Mouse (Mus musculus) forebrain, embryonic 15.5 days (tissue): ENCODE measurements around the gene Arhgef16. TPM values are rescaled to one million over a fixed set of nuclear protein-coding genes. Genes with fewer than 3 reads are reported as not detected.

Experiments
- ATAC-seq: fragments of 200-750 bp; cut with Nextera tagmentation; replicated peaks from 2 replicates; pipeline ENCODE4 v1.8.0; 2017; ENCODE audit warnings: mild to moderate bottlenecking, moderate TSS enrichment, moderate library complexity
- H3K27ac ChIP-seq: fragments of 300-500 bp; sonication (generic); replicated peaks from 2 replicates; pipeline ENCODE4 v1.5.1; 2015; ENCODE audit warnings: mild to moderate bottlenecking, inconsistent platforms
- H3K27me3 ChIP-seq: fragments of 300-500 bp; sonication (generic); 2 replicates; pipeline ENCODE4 v1.6.1; 2015; ENCODE audit warnings: inconsistent platforms
- H3K36me3 ChIP-seq: fragments of 300-500 bp; sonication (generic); 2 replicates; pipeline ENCODE4 v1.6.1; 2015; ENCODE audit warnings: mild to moderate bottlenecking, inconsistent platforms
- H3K4me1 ChIP-seq: fragments of 300-500 bp; sonication (generic); 2 replicates; pipeline ENCODE4 v1.6.1; 2015; ENCODE audit warnings: inconsistent platforms
- H3K4me2 ChIP-seq: fragments of 300-500 bp; sonication (generic); replicated peaks from 2 replicates; pipeline ENCODE4 v1.6.1; 2015; ENCODE audit warnings: mild to moderate bottlenecking, inconsistent platforms
- H3K4me3 ChIP-seq: fragments of 300-500 bp; sonication (generic); 2 replicates; pipeline ENCODE4 v1.5.1; 2015; ENCODE audit warnings: mild to moderate bottlenecking, inconsistent platforms
- H3K9ac ChIP-seq: fragments of 300-500 bp; sonication (generic); replicated peaks from 2 replicates; pipeline ENCODE4 v1.6.1; 2015; ENCODE audit warnings: mild to moderate bottlenecking, inconsistent platforms
- H3K9me3 ChIP-seq: fragments of 300-500 bp; sonication (generic); 2 replicates; pipeline ENCODE4 v1.6.1; 2016; ENCODE audit warnings: inconsistent platforms
- WGBS: fragments of 180-500 bp; shearing (Covaris S2); methylation state at CpG from one replicate; pipeline ENCODE4 v1.1.7; 2015; ENCODE audit warnings: mixed read lengths; 5-methylcytosine and 5-hydroxymethylcytosine counted together
- polyA plus RNA-seq: library from polyadenylated mRNA; unstranded; fragments of >200 nt; fragmentation: Nextera tagmentation; extraction: Ambion mirVana; gene quantifications from 2 replicates; pipeline ENCODE4 v1.2.1, GENCODE M21; 2015

Arhgef16 gene
- polyA plus RNA-seq, 1 experiment from 2014 or later = 0.60 TPM

DNA sequence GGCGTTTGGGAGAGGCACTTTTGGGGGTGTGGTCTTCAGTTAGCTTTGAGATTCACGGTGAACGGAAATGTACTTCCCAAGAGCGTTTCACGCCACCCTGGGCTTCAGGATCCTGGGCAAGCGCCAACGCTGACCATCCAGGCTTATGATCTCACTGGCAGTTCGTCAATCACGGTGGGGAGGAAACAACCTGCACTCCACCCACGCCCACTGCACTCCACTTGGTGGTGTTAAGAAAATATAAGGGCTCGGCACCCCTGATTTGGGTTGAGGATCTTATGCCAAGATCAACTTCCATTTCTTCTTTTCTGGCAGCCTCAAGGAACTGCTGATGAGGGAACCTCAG lies 12.1 kb upstream of the Arhgef16 start:
- ATAC-seq = peak; percentile 5; the same call in 1 of the 2 replicates
- Histone ChIP-seq H3K9me3 (no peaks in the 10 kb centered on the region), H3K9ac (no peak overlapping the region), H3K27me3 (no peaks in the 10 kb centered on the region), H3K27ac (peak overlapping the region; percentile 58), H3K4me3 (no peak overlapping the region), H3K4me1 (peaks cover 8% of the 10 kb centered on the region; the same call in 1 of the 2 replicates), H3K36me3 (no peaks in the 10 kb centered on the region), H3K4me2 (no peak overlapping the region)
- 53% methylated on average over 11 of the region's 11 CpGs for WGBS

DNA sequence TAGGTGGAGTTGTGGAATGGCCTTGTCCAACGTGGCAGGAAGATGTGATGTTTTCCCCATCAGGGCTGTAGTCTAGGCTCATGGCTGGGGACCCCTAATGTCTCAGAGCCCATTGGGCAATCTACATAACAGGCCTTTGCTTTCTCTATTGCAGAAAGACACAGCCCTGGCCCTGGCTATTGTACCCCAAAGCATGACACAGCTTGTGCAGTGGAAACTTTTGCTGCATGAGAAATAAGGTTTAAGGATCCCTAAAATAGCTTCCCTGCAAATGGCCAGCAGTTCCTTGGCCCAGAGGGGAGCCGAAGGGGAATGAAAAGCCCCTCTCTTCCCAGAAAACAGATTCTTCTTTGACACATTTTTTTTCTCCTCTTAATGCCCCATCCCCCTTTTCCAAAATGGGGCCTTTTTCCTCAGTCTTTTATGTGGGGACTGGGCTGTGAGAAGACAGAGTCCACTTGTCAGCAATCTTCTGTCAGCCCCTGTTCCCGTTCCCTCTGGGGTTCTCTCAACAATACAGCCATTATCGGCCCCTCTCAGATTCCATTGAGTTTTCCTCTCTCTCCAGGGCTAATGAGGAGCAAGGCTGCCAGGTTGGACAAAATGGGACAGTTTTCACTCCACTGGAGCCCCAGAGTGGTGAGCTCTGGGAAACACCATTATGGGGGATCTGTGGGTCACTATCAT lies 11.6 kb upstream of the Arhgef16 start:
- Histone ChIP-seq H3K36me3 (no peaks in the 10 kb centered on the region), H3K4me3 (no peak overlapping the region), H3K4me1 (peaks cover 8% of the 10 kb centered on the region; the same call in 1 of the 2 replicates), H3K9me3 (no peaks in the 10 kb centered on the region), H3K27ac (peak overlapping the region; percentile 58), H3K4me2 (no peak overlapping the region), H3K9ac (no peak overlapping the region), H3K27me3 (no peaks in the 10 kb centered on the region)
- 12% methylated on average over 4 of the region's 4 CpGs for WGBS
- peak; percentile 81 for ATAC-seq

DNA sequence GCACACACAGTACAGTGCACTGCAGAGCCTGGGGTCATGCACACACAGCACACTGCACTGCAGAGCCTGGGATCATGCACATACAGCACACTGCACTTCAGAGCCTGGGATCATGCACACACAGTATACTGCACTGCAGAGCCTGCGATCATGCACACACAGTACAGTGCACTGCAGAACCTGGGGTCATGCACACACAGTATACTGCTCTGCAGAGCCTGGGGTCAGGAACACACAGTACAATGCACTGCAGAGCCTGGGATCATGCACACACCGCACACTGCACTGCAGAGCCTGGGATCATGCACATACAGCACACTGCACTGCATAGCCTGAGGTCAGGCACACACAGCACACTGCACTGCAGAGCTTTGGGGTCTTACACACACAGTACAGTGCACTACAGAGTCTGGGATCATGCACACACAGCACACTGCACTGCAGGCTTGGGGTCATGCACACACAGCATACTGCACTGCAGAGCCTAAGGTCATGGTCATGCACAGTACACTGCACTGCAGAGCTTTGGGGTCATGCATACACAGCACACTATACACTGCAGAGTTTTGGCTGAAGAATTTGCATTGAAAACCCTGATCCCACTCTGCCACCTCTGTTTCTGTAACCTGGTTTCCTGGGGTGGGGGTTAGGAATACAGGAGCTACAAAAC lies 10.8 kb upstream of the Arhgef16 start:
- peak overlapping the region; percentile 58 for H3K27ac ChIP-seq
- no peaks in the 10 kb centered on the region for H3K9me3 ChIP-seq
- no peaks in the 10 kb centered on the region for H3K36me3 ChIP-seq
- no peak overlapping the region for H3K4me3 ChIP-seq
- H3K4me2 ChIP-seq = no peak overlapping the region
- H3K27me3 ChIP-seq = no peaks in the 10 kb centered on the region
- peak; percentile 47; the same call in 1 of the 2 replicates for ATAC-seq
- peaks cover 8% of the 10 kb centered on the region; the same call in 1 of the 2 replicates for H3K4me1 ChIP-seq
- WGBS = 97% methylated on average over 2 of the region's 2 CpGs
- no peak overlapping the region for H3K9ac ChIP-seq

DNA sequence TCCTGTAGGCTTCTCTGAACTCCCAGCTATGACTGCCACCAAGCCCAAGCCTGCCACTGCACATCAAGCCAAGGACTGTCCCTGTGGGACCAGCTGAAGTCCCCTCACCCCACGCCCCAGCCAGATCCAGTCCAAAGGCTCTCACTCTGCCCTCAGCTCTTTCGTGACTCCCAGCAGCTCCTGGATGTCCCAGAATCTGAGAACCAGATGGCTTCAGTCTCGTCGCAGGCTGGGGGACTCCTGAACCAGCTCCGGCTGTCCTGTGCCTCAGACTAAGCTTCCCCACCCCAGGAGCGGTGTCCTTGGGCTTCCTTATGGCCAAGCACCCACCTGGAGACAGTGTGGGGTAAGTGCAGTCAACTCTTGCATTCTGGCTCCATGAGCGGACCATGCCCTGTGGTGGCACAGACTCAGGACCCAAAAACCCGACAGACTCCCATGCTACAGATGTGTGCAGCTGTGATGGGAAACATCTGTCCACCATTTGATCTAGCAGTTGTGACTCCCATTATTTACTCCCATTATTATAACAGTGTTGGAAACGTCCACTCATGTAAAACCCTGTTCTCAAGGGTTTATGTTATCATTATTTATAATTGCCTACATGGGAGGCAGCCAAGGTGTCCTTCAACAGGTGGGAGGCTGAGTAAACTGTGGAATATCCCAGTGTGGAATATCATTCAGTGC lies 9.2 kb upstream of the Arhgef16 start:
- Histone ChIP-seq H3K4me1 (peaks cover 8% of the 10 kb centered on the region; the same call in 1 of the 2 replicates), H3K9me3 (no peaks in the 10 kb centered on the region), H3K36me3 (no peaks in the 10 kb centered on the region), H3K9ac (no peak overlapping the region), H3K27ac (no peak overlapping the region), H3K4me3 (no peak overlapping the region), H3K4me2 (no peak overlapping the region), H3K27me3 (no peaks in the 10 kb centered on the region)
- ATAC-seq = no peak
- WGBS = 90% methylated on average over 9 of the region's 9 CpGs

DNA sequence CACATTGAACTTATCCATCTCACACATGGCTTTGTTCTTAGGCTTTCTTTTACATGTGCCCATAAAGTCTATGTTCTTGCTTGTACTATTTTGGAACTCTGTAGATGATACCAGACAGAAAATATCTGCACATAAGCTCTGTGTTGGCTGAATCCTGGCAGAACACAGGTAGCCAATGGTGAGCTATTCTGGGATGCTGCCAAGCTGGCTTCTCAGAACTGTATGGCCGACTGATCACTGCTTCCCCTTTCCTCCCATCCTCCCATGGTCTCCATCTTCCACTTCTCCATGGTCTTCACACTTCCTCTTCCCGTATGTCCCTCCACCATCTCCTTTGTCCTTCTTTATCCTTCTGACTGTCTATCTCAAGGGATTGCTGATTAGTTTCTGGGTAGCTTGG lies 7.7 kb upstream of the Arhgef16 start:
- 87% methylated on average over 2 of the region's 2 CpGs for WGBS
- Histone ChIP-seq H3K4me1 (peaks cover 8% of the 10 kb centered on the region; the same call in 1 of the 2 replicates), H3K36me3 (no peaks in the 10 kb centered on the region), H3K4me3 (no peak overlapping the region), H3K4me2 (no peak overlapping the region), H3K9me3 (no peaks in the 10 kb centered on the region), H3K27ac (no peak overlapping the region), H3K9ac (no peak overlapping the region), H3K27me3 (no peaks in the 10 kb centered on the region)
- no peak for ATAC-seq

DNA sequence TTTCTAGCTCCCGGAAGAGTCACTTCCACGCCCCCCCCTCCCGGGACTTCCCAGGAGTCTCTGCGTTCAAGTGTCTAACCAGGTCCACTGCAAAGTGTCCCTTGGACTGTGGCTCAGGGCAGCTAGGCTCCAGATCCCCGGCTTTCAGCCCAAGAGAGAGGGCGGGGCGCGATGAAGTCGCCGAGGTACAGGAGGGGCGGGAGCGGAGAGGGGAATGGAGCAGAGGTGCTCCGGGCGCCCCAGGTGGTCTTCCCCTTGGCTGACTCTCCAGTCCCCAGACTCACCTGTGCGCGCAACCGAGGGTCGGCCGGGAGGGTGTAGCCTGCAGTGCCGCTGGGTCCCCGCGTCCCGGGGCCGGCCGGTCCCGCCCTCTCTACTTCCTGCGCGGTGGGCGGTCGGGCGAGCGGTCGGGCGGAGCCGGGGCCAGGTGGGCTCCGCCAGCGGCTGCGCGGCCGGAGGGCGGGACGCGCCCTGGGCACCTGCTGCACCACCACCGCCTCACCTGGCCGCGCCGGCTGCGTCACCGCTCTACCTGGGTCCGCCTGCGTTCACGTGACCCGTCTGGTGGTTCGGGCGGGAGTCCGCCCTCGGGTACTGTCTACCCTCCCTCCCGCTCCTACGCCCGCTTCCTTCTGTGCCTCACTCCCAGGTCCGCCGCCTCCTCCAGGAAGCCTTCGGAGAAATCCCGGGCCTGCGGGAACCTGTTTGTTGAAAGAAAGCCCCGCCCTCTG lies 1.8 kb downstream of the Arhgef16 start:
- peaks cover 10% of the 10 kb centered on the region for H3K4me1 ChIP-seq
- WGBS = under 1% methylated on average over 61 of the region's 66 CpGs
- no peaks in the 10 kb centered on the region for H3K36me3 ChIP-seq
- H3K9me3 ChIP-seq = no peaks in the 10 kb centered on the region
- no peak overlapping the region for H3K27ac ChIP-seq
- ATAC-seq = no peak
- 0 out of 2 replicates have a peak overlapping the region, but pooled peaks have one; percentile 30 for H3K9ac ChIP-seq
- H3K4me2 ChIP-seq = peak overlapping the region; percentile 75
- H3K27me3 ChIP-seq = peaks cover 32% of the 10 kb centered on the region
- H3K4me3 ChIP-seq = peak overlapping the region; percentile 44

DNA sequence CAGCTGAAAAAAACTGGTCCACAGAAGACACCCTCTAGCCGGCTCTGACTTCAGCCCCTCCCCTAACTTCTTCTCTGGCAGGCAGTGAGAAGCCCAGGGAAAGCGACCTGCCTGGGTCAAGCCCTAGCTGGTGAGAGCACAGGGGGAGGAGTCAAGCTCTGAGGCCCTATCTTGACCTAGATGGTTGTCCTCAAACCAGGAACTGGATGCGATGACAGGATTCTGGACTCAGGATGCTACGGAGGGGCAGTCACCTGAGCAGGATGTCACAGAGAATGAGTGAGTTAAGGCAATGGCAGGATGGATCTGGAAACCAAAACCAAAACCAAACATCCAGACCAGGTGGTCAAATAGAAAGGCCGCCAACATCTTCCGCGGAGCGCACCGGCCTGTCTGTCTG lies 3.7 kb downstream of the Arhgef16 start:
- no peak for ATAC-seq
- H3K9me3 ChIP-seq = no peaks in the 10 kb centered on the region

DNA sequence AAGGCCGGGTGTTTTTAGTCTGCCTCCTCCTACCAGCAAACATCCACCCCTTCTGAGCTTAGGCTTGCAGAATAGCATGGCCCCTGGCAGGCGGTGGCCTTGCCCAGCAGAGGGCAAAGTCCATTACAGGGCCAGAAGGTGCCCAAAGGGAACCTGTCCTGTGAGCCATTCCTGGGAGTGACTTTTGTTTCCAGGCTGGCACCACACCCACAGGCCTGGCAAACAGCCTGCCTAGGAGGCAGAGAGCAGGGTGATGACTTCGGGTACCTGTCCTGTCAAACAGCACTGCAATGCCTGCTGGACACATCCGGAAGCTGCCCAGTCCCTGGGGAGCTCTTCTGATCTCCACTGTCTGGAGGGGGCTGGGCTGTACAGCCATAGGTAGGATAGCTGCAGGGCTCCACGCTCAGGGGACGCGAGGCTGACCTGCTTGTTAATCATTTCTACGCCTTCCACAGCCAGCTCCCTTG lies 7.2 kb downstream of the Arhgef16 start:
- Histone ChIP-seq H3K9ac (no peak overlapping the region), H3K9me3 (no peaks in the 10 kb centered on the region), H3K4me3 (no peak overlapping the region), H3K36me3 (no peaks in the 10 kb centered on the region), H3K27me3 (peaks cover 10% of the 10 kb centered on the region), H3K27ac (no peak overlapping the region), H3K4me2 (no peak overlapping the region), H3K4me1 (no peaks in the 10 kb centered on the region)
- WGBS = 71% methylated on average over 8 of the region's 8 CpGs
- no peak for ATAC-seq

More for the DNA sequence above, 3.7 kb downstream of the Arhgef16 start:
- Histone ChIP-seq H3K36me3 (no peaks in the 10 kb centered on the region), H3K4me2 (no peak overlapping the region), H3K4me1 (peaks cover 10% of the 10 kb centered on the region), H3K9ac (no peak overlapping the region), H3K4me3 (no peak overlapping the region), H3K27me3 (peaks cover 32% of the 10 kb centered on the region), H3K27ac (no peak overlapping the region)
- 34% methylated on average over 9 of the region's 9 CpGs for WGBS

DNA sequence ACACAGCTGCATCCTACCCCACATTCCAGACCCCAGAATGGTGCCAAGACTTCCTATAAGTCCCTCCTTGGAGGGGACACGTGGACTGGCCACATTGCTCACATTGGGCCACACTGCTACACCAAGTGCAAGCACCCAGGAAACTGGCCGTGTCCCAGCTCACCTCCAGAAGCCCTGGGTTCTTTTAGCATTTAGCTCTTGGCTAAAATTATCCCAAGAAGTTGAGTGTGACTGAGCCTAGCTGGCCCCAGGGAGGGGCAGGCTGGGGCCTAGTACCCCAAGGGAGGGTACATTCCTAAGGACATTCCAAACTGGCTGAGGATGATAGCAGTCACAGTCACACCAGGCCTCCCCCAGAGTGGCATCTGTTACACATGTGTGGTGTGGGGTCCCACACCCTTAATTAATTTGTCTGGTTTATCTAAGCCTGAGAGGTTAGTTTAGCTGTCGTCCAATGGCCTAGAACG lies 7.7 kb downstream of the Arhgef16 start:
- H3K9me3 ChIP-seq = no peaks in the 10 kb centered on the region
- H3K36me3 ChIP-seq = no peaks in the 10 kb centered on the region
- no peak overlapping the region for H3K4me3 ChIP-seq
- H3K27ac ChIP-seq = no peak overlapping the region
- no peak overlapping the region for H3K9ac ChIP-seq
- no peaks in the 10 kb centered on the region for H3K4me1 ChIP-seq
- peaks cover 5% of the 10 kb centered on the region; the same call in 1 of the 2 replicates for H3K27me3 ChIP-seq
- H3K4me2 ChIP-seq = no peak overlapping the region
- ATAC-seq = no peak
- WGBS = 72% methylated on average over 4 of the region's 4 CpGs

DNA sequence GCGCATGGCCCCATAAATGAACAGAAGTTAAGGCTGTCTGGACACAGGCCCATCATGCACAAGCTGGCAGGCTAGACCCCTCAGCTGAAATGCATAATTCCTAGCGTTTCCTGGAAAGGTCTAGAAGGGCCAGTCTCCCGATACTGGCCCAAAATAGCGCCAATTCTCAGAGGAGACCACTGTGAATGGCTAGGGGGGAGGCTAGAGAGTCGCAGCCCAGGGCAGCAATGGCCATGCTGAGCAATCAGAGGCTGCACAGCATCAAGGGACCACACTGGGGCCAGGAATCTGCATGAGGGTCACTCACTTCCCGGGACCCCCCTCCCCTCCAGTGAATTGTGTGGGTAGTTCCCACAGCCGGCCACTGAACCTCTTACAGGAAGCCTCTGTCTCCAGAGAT lies 17.8 kb downstream of the Arhgef16 start:
- ATAC-seq = no peak

DNA sequence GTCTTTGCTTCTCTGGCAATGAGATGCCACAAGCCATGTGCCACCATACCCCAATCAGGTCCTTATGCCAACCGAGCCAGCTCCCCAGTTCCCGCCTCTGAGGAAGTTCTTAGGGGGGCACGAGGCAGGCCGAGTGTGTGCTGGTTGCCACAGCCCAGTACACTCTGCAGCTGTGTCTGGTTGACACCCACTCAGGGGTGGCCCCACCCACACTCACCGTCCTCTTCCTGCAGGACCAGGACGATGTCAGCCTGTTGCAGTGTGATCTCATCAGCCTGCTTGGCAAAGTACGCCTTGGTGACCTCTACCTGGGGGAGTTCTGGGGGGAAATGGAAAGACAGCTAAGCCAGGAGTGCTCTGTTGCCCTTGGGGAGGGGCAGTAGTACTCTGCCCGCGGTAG lies 22.0 kb downstream of the Arhgef16 start:
- Histone ChIP-seq H3K4me1 (no peaks in the 10 kb centered on the region), H3K9me3 (no peaks in the 10 kb centered on the region), H3K4me3 (no peak overlapping the region), H3K36me3 (no peaks in the 10 kb centered on the region), H3K4me2 (no peak overlapping the region), H3K27me3 (no peaks in the 10 kb centered on the region), H3K9ac (no peak overlapping the region), H3K27ac (no peak overlapping the region)
- 88% methylated on average over 9 of the region's 9 CpGs for WGBS
- no peak for ATAC-seq

More for the DNA sequence above, 17.8 kb downstream of the Arhgef16 start:
- Histone ChIP-seq H3K4me3 (no peak overlapping the region), H3K4me2 (no peak overlapping the region), H3K9ac (no peak overlapping the region), H3K36me3 (no peaks in the 10 kb centered on the region), H3K4me1 (no peaks in the 10 kb centered on the region), H3K27ac (no peak overlapping the region), H3K27me3 (no peaks in the 10 kb centered on the region), H3K9me3 (no peaks in the 10 kb centered on the region)
- WGBS = 72% methylated on average over 7 of the region's 7 CpGs
